Mouse (Mus musculus): Measurements from ENCODE around the gene Xrcc1.

DNA sequence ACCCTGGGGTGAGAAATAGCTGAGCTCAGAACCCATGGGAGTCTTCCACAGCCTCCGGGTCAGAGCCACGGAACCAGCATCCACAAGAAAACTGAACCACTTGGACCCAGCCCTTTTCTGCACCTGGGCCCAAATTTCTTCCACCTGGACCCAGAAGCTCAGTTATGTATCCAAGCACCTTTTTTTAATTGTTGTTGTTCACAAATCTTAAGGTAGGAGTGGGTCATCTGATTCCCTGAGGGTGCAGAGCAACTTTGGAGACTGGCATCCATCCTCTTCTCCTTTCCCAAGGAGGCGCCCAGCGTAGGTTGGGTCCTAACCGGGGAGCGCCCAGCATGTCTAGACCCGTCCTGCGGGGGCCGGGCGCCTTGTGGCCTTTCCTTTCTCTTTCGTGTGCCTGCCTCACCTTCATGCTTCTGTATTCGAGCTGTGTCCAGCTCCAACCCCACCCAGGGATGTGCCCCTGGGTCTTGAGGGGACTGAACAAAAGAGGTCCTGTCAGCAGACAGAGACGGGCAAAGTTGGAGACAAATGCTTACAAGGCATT lies at the start of gene Xrcc1, which contains the start of gene Pinlyp:
- TF ChIP-seq POLR2A (IDR thresholded peaks at IDR 0.05; ENCODE audit: borderline replicate concordance, control insufficient read depth, low read depth, low read length) (no peak), CTCF (IDR thresholded peaks at IDR 0.05; ENCODE audit: control insufficient read depth, insufficient read depth, low read length) (no peak)
